Mouse (Mus musculus) neural tube, embryonic 10.5 days (tissue): Measurements from ENCODE around the gene Hapln2.

Experiments
- DNase-seq: peaks from one replicate; pipeline ENCODE4 v3.0.0-alpha.2; 2017; ENCODE audit warnings: low spot score; ENCODE audit errors: extremely low spot score

The Hapln2 gene

GRCm38 (mm10) chr3:88005822-88006786, 21.3 kb downstream of the Hapln2 start:
- DNase-seq: no peak

DNA sequence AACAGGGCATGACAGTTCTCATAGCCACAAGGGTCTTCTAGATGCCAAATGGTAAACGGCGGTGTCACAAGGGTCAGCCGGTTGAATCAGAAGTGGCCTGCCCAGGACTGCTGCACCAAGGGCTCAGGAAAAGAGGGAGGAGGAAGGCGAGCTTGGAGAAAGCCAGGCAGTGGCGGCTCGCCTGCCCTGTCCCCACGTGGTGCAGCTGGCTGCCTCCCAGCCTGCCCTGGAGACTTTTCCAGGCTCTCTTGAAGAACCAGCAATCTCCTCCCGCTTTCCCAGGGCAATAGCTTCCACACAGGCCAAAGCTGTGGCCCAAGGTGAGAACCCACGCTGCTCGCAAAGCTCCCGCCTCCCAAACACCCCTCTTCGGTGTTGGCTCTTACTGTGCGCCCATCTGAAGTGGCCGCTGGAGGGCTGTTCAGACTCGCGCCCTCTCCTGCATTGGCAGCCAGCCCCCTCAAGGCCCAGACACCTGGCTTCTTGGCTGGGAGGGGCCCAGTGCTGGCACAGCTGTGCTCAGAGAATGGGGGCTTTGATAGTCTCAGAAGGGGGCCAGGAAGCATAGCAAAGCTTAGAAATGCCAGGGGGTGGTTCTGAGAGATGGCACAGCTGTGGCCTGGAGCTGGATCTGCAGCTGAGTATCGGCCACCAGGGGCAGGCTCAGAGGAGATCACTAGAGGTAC, 24.9 kb downstream of the Hapln2 start:
- no peak for DNase-seq

- DNase-seq: no peak
These were observed 26.4 kb downstream of the Hapln2 start for GRCm38 (mm10) chr3:88000816-88001595.

GRCm38 (mm10) chr3:88000181-88000580, 27.2 kb downstream of the Hapln2 start, which contains the start of gene Bcan:
Gene Bcan, minus strand, starts transcription at chr3:88000230.
- DNase-seq: peak; percentile 54

GRCm38 (mm10) chr3:87999243-87999895, 28.0 kb downstream of the Hapln2 start:
- peak; percentile 56 for DNase-seq

DNA sequence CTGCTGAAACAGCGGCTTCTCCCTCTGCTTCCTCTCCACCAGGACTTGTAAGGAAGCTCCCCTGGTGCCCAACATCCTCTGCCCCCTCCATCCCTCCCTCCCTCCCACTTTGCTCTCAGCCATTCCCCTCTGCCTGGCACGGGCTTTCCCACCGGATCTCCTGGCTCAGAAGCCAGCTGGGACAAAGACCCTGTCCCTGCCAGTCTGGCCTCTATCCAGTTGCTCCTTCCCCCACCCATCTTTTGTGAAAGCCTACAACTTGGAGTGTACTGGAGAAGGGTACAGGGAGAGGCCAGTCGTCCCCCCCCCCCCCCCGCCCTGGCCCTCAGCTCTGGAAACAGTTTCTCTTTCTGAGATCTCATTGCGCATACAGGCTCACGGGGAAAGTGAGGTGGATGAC, 28.6 kb downstream of the Hapln2 start:
- DNase-seq: no peak

DNA sequence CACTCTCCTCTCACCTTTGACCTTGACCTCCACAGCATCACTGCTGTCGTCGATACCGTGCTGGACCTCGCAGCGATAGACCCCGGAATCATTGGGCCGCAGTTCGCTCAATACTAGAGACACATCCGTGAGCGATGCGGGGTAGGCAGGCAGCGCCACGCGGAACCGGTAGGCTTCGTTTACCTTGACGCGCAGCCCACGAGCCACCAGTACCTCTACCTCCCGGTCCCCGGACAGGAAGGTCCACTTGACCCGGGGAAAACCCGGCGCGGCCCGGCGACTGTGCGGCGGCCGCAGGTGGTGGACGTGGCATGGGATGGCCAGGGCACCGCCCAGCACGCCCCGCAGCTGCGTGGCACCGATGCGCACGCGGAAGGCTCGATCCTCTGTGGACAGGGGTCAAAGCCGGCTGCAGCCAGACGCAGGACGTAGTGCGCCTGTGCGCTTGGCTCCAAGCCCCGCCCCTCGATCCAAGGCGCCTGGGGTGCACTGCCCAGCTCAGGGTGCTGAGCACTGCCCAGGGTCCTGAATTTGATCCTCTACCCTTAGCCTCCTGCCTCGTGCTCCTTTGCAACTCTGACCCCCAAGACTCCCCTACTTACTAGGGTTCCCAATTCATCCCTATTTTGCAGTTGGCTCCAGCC, 30.3 kb downstream of the Hapln2 start:
- DNase-seq: no peak

- DNase-seq: peak; percentile 16
These were observed 31.0 kb downstream of the Hapln2 start for GRCm38 (mm10) chr3:87996401-87996800.

GRCm38 (mm10) chr3:87995331-87995730, 32.1 kb downstream of the Hapln2 start:
- DNase-seq: no peak

GRCm38 (mm10) chr3:87993436-87993835, 33.9 kb downstream of the Hapln2 start:
- DNase-seq: peak; percentile 77

DNA sequence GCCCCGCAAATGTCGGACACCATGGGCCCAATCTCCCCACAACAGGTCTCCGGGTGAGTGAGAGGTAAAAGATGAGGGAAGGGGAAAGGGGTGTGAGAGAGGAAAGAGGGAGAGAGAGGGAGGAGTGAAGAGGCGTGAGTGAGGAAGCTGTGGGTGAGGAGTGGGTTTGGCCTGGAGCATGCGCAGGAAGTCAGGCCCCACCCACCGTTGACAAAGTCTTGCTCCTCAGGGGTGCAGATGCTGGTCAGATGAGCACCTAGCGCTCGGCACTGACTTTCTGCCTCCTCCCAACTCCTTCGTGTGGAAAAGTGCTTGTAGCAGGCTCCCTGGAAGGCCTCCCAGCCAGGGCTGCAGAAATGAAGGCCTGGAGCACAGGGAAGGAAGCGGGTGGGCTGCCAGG, 37.4 kb downstream of the Hapln2 start:
- DNase-seq: no peak

DNA sequence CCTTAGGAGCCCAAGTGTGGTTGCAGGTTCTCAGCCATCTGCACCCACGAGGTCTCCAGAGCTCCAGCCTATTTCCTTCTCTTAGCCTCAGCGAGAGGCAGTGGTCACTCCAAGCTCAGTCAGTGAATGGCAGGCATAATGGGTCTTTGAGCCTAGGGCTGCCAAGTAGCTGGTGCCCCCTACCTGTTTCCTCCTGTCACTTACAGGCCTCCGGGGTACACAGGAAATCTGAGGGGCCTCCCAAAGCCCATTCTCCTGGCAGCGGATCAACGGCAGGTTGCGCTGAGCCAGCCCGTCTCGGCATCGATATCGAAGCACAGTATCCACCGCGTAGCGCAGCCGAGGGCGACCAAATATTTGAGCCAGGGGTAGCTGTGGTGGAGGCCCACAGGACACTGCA, 39.3 kb downstream of the Hapln2 start:
- no peak for DNase-seq

GRCm38 (mm10) chr3:87987633-87988032, 39.8 kb downstream of the Hapln2 start:
- DNase-seq: peak; percentile 66

- DNase-seq: peak; percentile 100
These were observed 40.5 kb downstream of the Hapln2 start for GRCm38 (mm10) chr3:87986868-87987267.

DNA sequence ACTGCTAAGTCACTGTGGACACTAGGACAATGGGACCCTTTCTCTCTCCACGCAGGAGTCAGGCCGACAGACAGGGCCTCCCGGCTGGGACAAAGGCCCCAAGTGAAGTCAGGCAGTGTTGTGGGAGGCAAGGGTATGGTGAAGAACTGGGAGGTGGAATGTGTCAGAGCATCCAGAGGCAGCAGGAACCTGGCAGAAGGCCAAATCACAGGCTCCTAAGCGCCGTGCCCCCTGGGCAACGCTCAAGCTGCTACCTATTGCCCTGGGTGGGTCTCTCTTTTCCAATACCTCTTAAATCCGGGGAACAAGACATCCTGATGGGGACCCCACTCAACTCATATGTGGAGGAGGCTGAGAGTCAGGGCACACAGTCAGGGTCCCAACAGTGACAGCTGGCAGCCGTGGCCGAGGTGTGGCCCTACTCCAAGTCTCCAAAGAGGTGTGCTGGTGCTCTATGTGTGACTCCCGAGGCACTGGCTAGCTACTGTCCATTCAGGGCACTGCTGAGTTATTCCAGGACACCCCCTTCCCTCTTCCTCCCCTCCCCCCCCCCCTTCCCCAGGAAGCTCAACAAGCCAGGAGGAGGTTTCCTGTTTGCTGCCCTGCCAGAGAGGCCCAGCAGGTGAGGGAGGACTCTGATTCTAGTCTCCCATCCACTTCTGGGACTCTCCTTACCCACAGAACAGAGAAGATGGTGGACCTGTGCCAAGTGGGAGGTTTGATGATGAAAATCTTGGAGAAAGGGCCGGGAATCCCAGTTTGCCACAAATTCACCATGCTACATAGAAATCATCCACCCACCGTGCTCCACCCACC, 41.7 kb downstream of the Hapln2 start:
- DNase-seq: no peak

- no peak for DNase-seq
These were observed 43.3 kb downstream of the Hapln2 start for GRCm38 (mm10) chr3:87984094-87984493.

DNA sequence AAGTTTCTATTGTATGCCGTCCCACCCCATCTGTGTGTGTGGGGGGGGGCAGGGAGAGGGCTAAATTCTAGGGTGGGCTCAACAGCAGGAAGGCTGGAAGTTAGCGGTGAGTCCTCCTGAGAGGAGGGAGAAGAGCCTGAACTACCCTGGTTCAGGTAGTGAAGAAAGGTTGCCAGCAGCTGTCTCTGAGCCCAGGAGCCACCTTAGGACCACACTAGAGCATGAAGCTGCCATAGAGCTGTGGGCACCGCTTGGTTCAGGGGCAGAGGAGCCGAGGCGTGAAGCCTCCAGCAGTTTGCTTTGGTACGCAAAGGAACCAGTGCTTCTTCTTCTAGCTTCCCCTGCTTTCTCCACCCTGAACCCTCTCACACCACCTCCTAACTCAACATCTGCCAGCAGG, 43.8 kb downstream of the Hapln2 start:
- DNase-seq: no peak

DNA sequence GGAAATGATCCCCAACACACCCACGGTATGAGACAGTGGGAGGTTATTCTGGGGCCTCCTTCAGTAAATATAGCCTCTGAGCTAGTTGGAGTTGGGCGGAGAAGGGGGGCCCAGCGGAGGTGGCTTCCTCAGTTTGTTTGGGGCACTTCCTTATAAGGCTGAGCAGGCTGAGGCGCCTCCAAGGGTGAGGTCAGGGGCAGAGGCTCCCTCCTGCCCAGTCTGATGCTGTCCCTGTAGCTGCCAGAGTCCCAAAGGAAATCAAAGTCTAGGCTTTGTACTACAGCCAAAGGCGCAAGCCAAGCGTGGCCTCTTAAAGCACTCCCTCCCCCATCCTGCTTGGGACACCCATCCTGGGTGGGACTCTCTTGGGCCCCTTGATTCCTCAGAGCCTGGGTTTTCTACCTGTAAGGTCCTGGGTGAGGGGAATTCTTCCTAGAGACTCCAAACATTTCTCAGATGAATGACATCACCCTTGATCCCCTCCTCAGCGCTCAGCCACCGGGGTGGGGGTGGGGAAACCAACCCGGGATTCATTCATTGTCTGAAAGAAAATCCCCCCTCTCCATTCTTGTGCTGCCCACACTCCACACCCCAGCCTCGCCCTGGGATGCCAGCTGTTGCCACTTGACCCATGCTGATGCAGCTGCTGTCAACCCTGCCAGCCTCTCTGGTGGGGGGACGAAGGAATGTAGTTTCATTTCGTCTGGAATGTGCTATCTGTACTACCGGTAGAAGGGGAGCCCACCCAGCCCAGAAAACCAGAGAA, 44.4 kb downstream of the Hapln2 start:
- peak; percentile 62 for DNase-seq
